Mouse (Mus musculus): ENCODE data around the gene Eci2.
"Not testable (repeated sequence)": the region's sequence is repeated elsewhere in the genome, so short reads cannot be mapped to it uniquely, and the experiment has no call there.

Eci2 gene

GRCm38 (mm10) chr13:34993085-34993484 lies 33.8 kb downstream of the Eci2 start:
- DNase-seq (ENCODE audit: low read depth, low spot score), result no peak

DNA sequence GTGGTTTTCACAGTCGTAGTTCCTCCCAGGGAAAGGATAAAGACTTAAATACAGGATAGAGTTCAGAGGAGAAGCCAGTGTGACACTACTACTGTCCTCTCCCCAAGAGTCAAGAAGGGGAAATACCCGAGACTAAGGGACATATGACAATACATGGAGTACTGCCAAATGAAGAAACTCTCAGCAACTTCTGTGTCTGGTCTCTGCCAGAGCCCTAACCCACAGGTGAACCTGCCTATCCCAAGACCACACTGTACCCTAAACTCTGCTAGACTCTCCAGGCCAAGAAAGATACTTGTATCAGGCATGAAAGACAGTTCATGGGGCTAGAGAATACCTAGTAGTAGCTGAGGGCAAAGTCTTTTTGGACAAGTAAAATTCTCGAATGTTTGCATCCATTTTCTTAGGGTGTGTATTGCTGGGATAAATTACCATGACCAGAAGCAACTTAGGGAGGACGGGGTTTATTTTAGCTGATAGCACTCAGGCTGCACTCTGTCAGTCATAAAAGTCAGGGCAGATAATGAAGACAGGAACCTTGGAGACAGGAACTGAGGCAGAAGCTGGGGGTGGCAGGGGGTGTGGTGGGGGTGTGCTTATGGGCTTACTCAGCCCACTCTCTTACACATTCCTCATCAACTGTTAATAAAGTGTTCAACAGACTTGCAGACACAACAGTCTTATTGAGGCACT lies 35.2 kb downstream of the Eci2 start:
- DNase-seq (ENCODE audit: low read depth, low spot score), result no peak

- not testable (repeated sequence) for DNase-seq (ENCODE audit: low read depth, low spot score)
Measured at GRCm38 (mm10) chr13:34983479-34983878, 43.4 kb downstream of the Eci2 start.

DNA sequence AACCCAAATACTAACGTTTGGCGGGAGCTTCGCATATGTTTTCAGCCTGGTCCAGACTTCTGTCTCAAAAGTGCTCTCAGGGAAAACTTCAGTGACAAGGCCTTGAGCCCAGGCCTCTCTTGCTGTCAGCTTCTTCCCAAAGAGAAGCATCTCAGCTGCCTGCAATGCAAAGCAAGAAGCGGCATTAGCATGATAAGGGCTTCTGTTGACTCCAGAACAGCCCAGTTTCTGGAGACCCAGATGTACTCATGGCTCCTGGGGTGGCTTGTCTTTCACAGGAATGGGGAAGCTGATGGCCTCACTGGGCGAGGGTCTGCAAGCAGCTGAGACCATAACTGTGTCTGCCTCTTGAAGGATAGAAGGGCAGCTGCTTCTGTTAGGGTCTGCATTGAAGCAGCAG lies 48.3 kb downstream of the Eci2 start:
- not testable (repeated sequence) for DNase-seq (ENCODE audit: low read depth, low spot score)

DNA sequence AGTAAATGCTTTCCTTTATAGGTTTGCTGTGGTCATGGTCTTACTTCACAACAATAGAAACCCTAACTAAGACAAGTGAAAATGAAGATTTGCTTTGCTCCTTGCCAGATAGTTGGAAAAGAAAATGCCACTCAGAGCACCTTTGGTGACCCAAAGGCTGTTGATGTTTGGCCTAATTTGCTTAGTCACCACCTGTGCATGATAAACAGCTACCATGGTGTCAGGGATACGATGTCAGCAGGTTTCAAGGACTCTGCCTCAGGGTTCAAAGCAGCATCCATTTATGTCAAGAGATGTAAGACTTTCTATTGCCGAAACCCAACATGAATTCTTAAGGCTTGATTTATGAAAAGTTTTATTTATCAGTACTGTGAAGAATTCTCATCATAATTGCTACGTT lies 49.5 kb downstream of the Eci2 start:
- DNase-seq (ENCODE audit: low read depth, low spot score), result no peak

- no peak for DNase-seq (ENCODE audit: low read depth, low spot score)
Measured at GRCm38 (mm10) chr13:34976116-34976515, 50.8 kb downstream of the Eci2 start.

GRCm38 (mm10) chr13:34973770-34974169 lies 53.1 kb downstream of the Eci2 start:
- no peak for DNase-seq (ENCODE audit: low read depth, low spot score)

GRCm38 (mm10) chr13:34973149-34973548 lies 53.7 kb downstream of the Eci2 start:
- peak; percentile 9 for DNase-seq (ENCODE audit: low read depth, low spot score)

GRCm38 (mm10) chr13:34972456-34972855 lies 54.4 kb downstream of the Eci2 start:
- not testable (repeated sequence) for DNase-seq (ENCODE audit: low read depth, low spot score)

- DNase-seq (ENCODE audit: low read depth, low spot score), result not testable (repeated sequence)
Measured at GRCm38 (mm10) chr13:34965647-34966046, 61.2 kb downstream of the Eci2 start.

DNA sequence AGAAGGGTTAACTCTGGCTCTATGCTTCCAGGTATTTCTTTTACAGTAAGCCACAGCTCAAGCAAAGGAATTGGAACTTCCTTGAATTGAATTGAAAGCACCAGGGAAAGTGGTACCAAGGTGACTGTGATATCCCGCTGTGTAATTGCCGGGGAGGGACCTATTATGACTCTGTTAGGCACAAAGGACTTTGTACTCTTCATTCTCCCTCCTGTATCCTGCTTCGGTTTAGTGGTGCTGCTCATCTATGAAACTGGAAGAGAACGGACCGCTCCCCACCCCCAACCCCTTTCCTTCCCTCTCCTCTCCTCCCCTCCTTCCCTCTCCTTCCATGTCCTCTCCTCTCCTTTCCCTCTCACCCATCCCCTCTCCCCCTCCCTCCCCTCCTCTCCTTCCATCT lies 62.0 kb downstream of the Eci2 start:
- DNase-seq (ENCODE audit: low read depth, low spot score), result no peak

GRCm38 (mm10) chr13:34964419-34964818 lies 62.5 kb downstream of the Eci2 start:
- DNase-seq (ENCODE audit: low read depth, low spot score), result no peak

DNA sequence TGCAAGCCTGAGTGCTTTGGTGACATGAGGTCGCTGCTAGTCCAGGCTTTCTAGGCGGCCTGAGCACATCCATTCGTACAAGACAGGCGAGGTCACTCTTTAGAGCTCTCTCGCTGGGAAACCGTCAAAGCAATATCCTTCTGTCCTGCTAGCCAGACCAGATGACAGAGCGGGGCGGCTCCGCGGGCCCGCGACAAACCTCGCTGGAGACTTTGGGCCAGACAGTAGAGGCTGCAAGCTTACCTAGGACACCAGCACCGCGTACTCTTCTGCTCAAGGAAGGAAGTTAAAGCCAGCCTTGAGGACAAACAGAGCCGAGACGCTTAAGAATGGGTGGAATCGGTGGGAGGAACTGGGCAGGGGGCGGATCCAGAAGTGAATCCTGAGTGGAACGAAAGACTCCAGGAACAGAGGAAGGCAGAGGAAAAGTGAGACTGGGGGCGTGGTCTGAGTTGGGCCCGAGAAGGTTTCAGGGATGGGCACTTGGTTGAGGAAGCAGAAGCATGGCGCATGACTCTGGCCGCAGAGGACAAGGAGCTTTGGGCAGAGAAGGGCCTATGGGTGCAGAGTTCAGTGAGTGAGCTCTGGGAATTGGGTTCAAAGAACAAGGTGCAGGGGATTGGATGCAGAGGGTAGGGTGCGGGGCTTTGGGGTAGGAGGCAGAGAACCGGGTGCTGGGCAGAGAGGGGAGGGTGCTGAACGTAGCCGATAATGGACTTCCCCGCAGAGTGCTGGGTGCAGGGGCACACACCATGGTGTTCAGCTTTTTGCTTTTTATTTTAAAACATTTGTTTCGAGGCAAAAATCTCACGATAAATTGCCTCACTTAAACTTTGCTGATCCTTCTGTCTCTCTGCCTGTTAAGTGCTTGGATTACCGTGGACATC lies 63.1 kb downstream of the Eci2 start, which contains the start of gene Eci3:
TSS of gene Eci3 (minus strand) at position 300 of the 887 bp plus-strand sequence.
- DNase-seq (ENCODE audit: low read depth, low spot score), result no peak

- no peak for DNase-seq (ENCODE audit: low read depth, low spot score)
Measured at GRCm38 (mm10) chr13:34960996-34961770, 65.7 kb downstream of the Eci2 start.

- not testable (repeated sequence) for DNase-seq (ENCODE audit: low read depth, low spot score)
Measured at GRCm38 (mm10) chr13:34958158-34958557, 68.7 kb downstream of the Eci2 start.

- DNase-seq (ENCODE audit: low read depth, low spot score), result no peak
Measured at GRCm38 (mm10) chr13:34956901-34957300, 70.0 kb downstream of the Eci2 start.

- DNase-seq (ENCODE audit: low read depth, low spot score), result not testable (repeated sequence)
Measured at GRCm38 (mm10) chr13:34951437-34951836, 75.5 kb downstream of the Eci2 start.

DNA sequence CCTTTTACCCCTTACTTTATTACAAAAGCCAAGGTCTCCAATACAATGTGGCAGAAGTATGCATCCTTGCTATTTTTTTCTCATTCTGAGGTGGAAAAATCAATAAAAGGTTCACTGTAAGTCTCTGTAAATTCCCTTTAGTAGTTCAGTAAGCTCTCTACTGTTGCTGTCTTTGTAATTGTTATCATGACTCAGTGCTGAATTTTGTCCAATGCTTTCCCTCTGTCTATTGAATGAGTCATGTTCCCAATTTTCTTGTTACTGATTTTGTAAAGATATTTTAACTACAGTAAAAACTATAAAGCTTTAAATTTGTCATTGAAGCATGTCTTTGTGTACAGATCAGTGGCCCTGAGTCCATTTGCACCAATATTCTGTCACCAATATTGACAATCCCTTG lies 84.5 kb downstream of the Eci2 start:
- DNase-seq (ENCODE audit: low read depth, low spot score), result peak; percentile 27

DNA sequence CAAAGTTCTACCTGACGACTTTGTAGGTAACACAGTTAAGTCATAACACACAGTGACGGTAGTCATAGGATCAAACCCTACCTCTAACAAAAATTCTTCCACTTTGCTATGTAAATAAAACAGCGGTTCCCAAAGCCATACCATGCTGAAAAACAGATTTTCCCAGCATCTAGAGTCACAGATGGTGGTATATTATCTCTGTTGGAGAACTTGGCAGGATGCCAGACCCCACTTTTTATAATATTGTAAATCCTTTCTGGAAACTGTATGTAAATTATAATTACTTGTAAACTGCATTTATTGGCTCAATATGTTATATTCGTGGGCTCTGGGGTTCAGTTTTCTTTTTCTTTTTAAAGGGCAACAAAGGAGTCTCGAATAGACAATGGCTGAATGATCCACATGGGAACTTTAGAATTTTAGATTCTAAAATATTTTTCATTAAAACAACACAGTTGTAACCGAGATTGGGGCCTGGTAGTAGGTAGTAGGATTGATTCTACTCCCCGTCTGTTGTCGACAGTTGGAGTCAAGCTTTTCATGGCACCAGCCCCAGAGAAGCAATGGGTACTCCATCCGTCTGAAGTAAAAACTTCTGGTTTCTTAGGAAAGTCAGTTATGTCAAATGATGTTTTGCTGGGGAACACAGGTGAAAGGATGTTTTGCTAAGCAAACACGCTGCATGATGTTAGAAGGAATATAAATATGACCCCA lies 91.8 kb downstream of the Eci2 start:
- DNase-seq (ENCODE audit: low read depth, low spot score), result peak; percentile 9
